In genomic region chr2:136003836-136004235, GRCm38 (mm10) we compare ENCODE assay signal across 22 mouse cellular contexts. TPM values are rescaled to one million over a fixed set of nuclear protein-coding genes. Genes with fewer than 3 reads are reported as not detected.
DNase-seq lines count a peak whose midpoint lies in the region; ATAC-seq and TF ChIP-seq lines count a peak whose summit lies in the region.
"Had no signal": no experiment of that assay in that cellular context is flagged by ENCODE, and none has a peak within 500 bp of the region (broad histone marks: within the 10 kb centered on the region; RNA-seq: fewer than 3 reads in every experiment).

No protein-coding gene starts in this region.

- peaks cover 3% of the 10 kb centered on the region; the same call in 1 of the 2 replicates for H3K4me1 ChIP-seq in cerebellum, adult 2 months (ENCODE audit: control insufficient read depth, insufficient read depth, low read length)
- H3K4me1 ChIP-seq: embryonic facial prominence, embryonic 13.5 days; forebrain, embryonic 12.5 days; heart, embryonic 10.5 days had no signal

- no peak for TF ChIP-seq CTCF in cerebellum, adult 2 months (IDR thresholded peaks at IDR 0.05; ENCODE audit: borderline replicate concordance, insufficient read depth, low read depth, low read length)

- no peak for ATAC-seq in megakaryocyte, adult 5-6 weeks (ENCODE audit: poor library complexity, severe bottlenecking)
- ATAC-seq: forebrain, embryonic 16.5 days; hindbrain, postnatal 0 days had no signal

- WGBS in cerebellum, adult 2 months: 10% methylated on average over 1 of the region's 1 CpGs

- H3K4me3 ChIP-seq in cerebellum, adult 2 months (replicated peaks; ENCODE audit: insufficient read depth, low read depth, low read length): no peak overlapping the region
- H3K4me3 ChIP-seq: embryonic facial prominence, embryonic 13.5 days; forebrain, embryonic 12.5 days; heart, embryonic 10.5 days; hindbrain, embryonic 13.5 days had no signal

- no peak for TF ChIP-seq POLR2A in cerebellum, adult 2 months (IDR thresholded peaks at IDR 0.05; ENCODE audit: borderline replicate concordance, insufficient read depth, low read length)

- intact Hi-C loops in heart, postnatal 36 days (cut with DNase I): no loop called here

- no peaks in the 10 kb centered on the region for H3K27me3 ChIP-seq in cerebellum, adult 2 months (ENCODE audit: control insufficient read depth, insufficient read depth, low read length)
- H3K27me3 ChIP-seq: embryonic facial prominence, embryonic 13.5 days; forebrain, embryonic 12.5 days; hindbrain, embryonic 13.5 days had no signal

- DNase-seq in heart, adult 11 months: peak; percentile 79
- DNase-seq in heart, postnatal 36 days: no peak
- peak; percentile 41 to 78 for DNase-seq in cerebellum, adult 2 months
- DNase-seq in cerebellum, postnatal 10 days: peak; percentile 31 to 47
- DNase-seq in urinary bladder, postnatal 10 days (ENCODE audit: low spot score): no peak
- DNase-seq in ovary, postnatal 36 days (ENCODE audit: low spot score): no peak
- DNase-seq: adrenal gland, adult 2 months; adrenal gland, postnatal 25 days; gastrocnemius, postnatal 14 days; heart, postnatal 10 days; kidney, adult 11 months had no signal

- H3K27ac ChIP-seq in cerebellum, adult 2 months (ENCODE audit: insufficient read depth, low read length): no peak overlapping the region
- H3K27ac ChIP-seq: embryonic facial prominence, embryonic 13.5 days; forebrain, embryonic 12.5 days; heart, embryonic 10.5 days; hindbrain, postnatal 0 days had no signal

RNA-seq across cellular contexts. Expression of gene Lamp5, which starts 48.2 kb away (rescaled TPM):
- total RNA-seq in heart, postnatal 36 days (2021): not detected
- 134 and 197 TPM in 2 replicates for polyA plus RNA-seq in cerebellum, adult 2 months (2012; rRNA removed)
- total RNA-seq in megakaryocyte, adult 5-6 weeks (2015): not detected in 2 replicates
- not detected in 2 replicates for total RNA-seq in megakaryocyte, adult 5-6 weeks (2017)
- total RNA-seq: adrenal gland, adult 2 months; adrenal gland, postnatal 25 days; gastrocnemius, postnatal 14 days; heart, postnatal 10 days; hematopoietic stem cell, adult 5-6 weeks; MEL had no signal
- polyA plus RNA-seq: adrenal gland, adult 2 months; C2C12; heart, embryonic 14.5 days had no signal

Comparison
In these comparisons a context has a peak if more than half of its experiments do, and no peak if none do; other contexts are left out.
1. DNase-seq: peak in heart, adult 11 months (single experiment), cerebellum, adult 2 months (2 of 2) and cerebellum, postnatal 10 days (2 of 2); none in heart, postnatal 36 days (0 of 2), urinary bladder, postnatal 10 days (single experiment) and ovary, postnatal 36 days (single experiment).